Mouse (Mus musculus) embryonic facial prominence, embryonic 14.5 days (tissue): ENCODE results near the gene Bak1. TPM values are rescaled to one million over a fixed set of nuclear protein-coding genes. Genes with fewer than 3 reads are reported as not detected.
"Not testable (repeated sequence)": the region's sequence is repeated elsewhere in the genome, so short reads cannot be mapped to it uniquely, and the experiment has no call there.

Experiments used
- ATAC-seq: fragments of 200-750 bp; cut with Nextera tagmentation; 2 replicates; pipeline ENCODE4 v1.8.0; 2017; ENCODE audit warnings: low read depth, moderate number of reproducible peaks, moderate TSS enrichment
- DNase-seq: peaks from one replicate; pipeline ENCODE4 v3.0.0-alpha.2; 2015; ENCODE audit warnings: low spot score
- H3K27ac ChIP-seq: fragments of 300-500 bp; sonication (generic); replicated peaks from 2 replicates; pipeline ENCODE4 v1.5.1; 2014; ENCODE audit warnings: low read depth, mild to moderate bottlenecking, low read length, moderate library complexity
- H3K27me3 ChIP-seq: fragments of 300-500 bp; sonication (generic); replicated peaks from 2 replicates; pipeline ENCODE4 v1.6.1; 2014; ENCODE audit warnings: low read length; ENCODE audit not compliant: control insufficient read depth, insufficient read depth
- H3K36me3 ChIP-seq: fragments of 300-500 bp; sonication (generic); 2 replicates; pipeline ENCODE4 v1.6.1; 2014; ENCODE audit warnings: low read length, mixed read lengths; ENCODE audit not compliant: control insufficient read depth, insufficient read depth
- H3K4me1 ChIP-seq: fragments of 300-500 bp; sonication (generic); 2 replicates; pipeline ENCODE4 v1.6.1; 2014; ENCODE audit warnings: antibody characterized with exemption, low read length; ENCODE audit not compliant: control insufficient read depth, insufficient read depth
- H3K4me2 ChIP-seq: fragments of 300-500 bp; sonication (generic); 2 replicates; pipeline ENCODE4 v1.6.1; 2014; ENCODE audit warnings: low read depth, mild to moderate bottlenecking, low read length, moderate library complexity, mixed read lengths
- H3K4me3 ChIP-seq: fragments of 300-500 bp; sonication (generic); 2 replicates; pipeline ENCODE4 v1.5.1; 2014; ENCODE audit warnings: low read depth, mild to moderate bottlenecking, low read length
- H3K9ac ChIP-seq: fragments of 300-500 bp; sonication (generic); 2 replicates; pipeline ENCODE4 v1.6.1; 2014; ENCODE audit warnings: low read depth, mild to moderate bottlenecking, low read length, moderate library complexity, mixed read lengths
- H3K9me3 ChIP-seq: fragments of 300-500 bp; sonication (generic); 2 replicates; pipeline ENCODE4 v1.6.1; 2016; ENCODE audit warnings: low read length; ENCODE audit not compliant: control insufficient read depth
- WGBS: fragments of 180-500 bp; shearing (Covaris S2); extraction: QIAGEN DNeasy Blood & Tissue Kit; methylation state at CpG from one replicate; pipeline ENCODE4 v1.1.7; 2014; 5-methylcytosine and 5-hydroxymethylcytosine counted together
- polyA plus RNA-seq: library from polyadenylated mRNA; unstranded; fragments of >200 nt; fragmentation: Nextera tagmentation; extraction: Ambion mirVana; gene quantifications from 2 replicates; pipeline ENCODE4 v1.2.1, GENCODE M21; 2014

The Bak1 gene
- polyA plus RNA-seq, 1 experiment from 2014 or later = 9.8 TPM

GRCm38 (mm10) chr17:26995562-26995961 lies 33.2 kb downstream of the Bak1 start:
- H3K4me3 ChIP-seq = no peak overlapping the region
- DNase-seq = peak; percentile 33
- 0 out of 2 replicates have a peak, but pooled peaks have one; percentile 12 for ATAC-seq
- no peak overlapping the region for H3K27ac ChIP-seq
- no peak overlapping the region for H3K4me2 ChIP-seq
- H3K27me3 ChIP-seq = no peaks in the 10 kb centered on the region
- H3K4me1 ChIP-seq = no peaks in the 10 kb centered on the region
- no peaks in the 10 kb centered on the region for H3K36me3 ChIP-seq
- 58% methylated on average over 8 of the region's 8 CpGs for WGBS
- no peak overlapping the region for H3K9ac ChIP-seq
- H3K9me3 ChIP-seq = no peaks in the 10 kb centered on the region

GRCm38 (mm10) chr17:26995006-26995405 lies 33.8 kb downstream of the Bak1 start:
- no peaks in the 10 kb centered on the region for H3K27me3 ChIP-seq
- WGBS = 73% methylated on average over 6 of the region's 6 CpGs
- H3K4me2 ChIP-seq = no peak overlapping the region
- no peak overlapping the region for H3K4me3 ChIP-seq
- H3K9me3 ChIP-seq = no peaks in the 10 kb centered on the region
- no peaks in the 10 kb centered on the region for H3K4me1 ChIP-seq
- no peaks in the 10 kb centered on the region for H3K36me3 ChIP-seq
- no peak overlapping the region for H3K9ac ChIP-seq
- ATAC-seq (no peak), DNase-seq (no peak)
- H3K27ac ChIP-seq = no peak overlapping the region

- no peaks in the 10 kb centered on the region for H3K4me1 ChIP-seq
- peak; percentile 49 for DNase-seq
- H3K9me3 ChIP-seq = no peaks in the 10 kb centered on the region
- no peaks in the 10 kb centered on the region for H3K36me3 ChIP-seq
- no peaks in the 10 kb centered on the region for H3K27me3 ChIP-seq
- no peak overlapping the region for H3K4me3 ChIP-seq
- H3K9ac ChIP-seq = no peak overlapping the region
- no peak for ATAC-seq
- 72% methylated on average over 14 of the region's 14 CpGs for WGBS
- H3K4me2 ChIP-seq = no peak overlapping the region
- H3K27ac ChIP-seq = no peak overlapping the region
These were observed 34.4 kb downstream of the Bak1 start for GRCm38 (mm10) chr17:26994410-26994809.

GRCm38 (mm10) chr17:26990521-26990920 lies 38.3 kb downstream of the Bak1 start:
- DNase-seq = no peak
- no peak for ATAC-seq

GRCm38 (mm10) chr17:26985503-26986179 lies 43.2 kb downstream of the Bak1 start:
- Histone ChIP-seq H3K27me3 (no peaks in the 10 kb centered on the region), H3K36me3 (no peaks in the 10 kb centered on the region), H3K27ac (no peak overlapping the region), H3K4me1 (no peaks in the 10 kb centered on the region), H3K4me3 (no peak overlapping the region), H3K9me3 (no peaks in the 10 kb centered on the region), H3K4me2 (no peak overlapping the region), H3K9ac (no peak overlapping the region)
- ATAC-seq (no peak), DNase-seq (no peak)
- 76% methylated on average over 10 of the region's 10 CpGs for WGBS

More at GRCm38 (mm10) chr17:26990521-26990920, 38.3 kb downstream of the Bak1 start:
- Histone ChIP-seq H3K9me3 (no peaks in the 10 kb centered on the region), H3K4me2 (no peak overlapping the region), H3K4me3 (no peak overlapping the region), H3K9ac (no peak overlapping the region), H3K27me3 (no peaks in the 10 kb centered on the region), H3K36me3 (no peaks in the 10 kb centered on the region), H3K4me1 (no peaks in the 10 kb centered on the region), H3K27ac (no peak overlapping the region)

GRCm38 (mm10) chr17:26983382-26983781 lies 45.4 kb downstream of the Bak1 start:
- H3K4me2 ChIP-seq = no peak overlapping the region
- H3K27ac ChIP-seq = no peak overlapping the region
- no peak overlapping the region for H3K9ac ChIP-seq
- H3K4me3 ChIP-seq = no peak overlapping the region
- peaks cover 12% of the 10 kb centered on the region for H3K36me3 ChIP-seq
- ATAC-seq (no peak), DNase-seq (no peak)
- no peaks in the 10 kb centered on the region for H3K27me3 ChIP-seq
- H3K9me3 ChIP-seq = no peaks in the 10 kb centered on the region
- no peaks in the 10 kb centered on the region for H3K4me1 ChIP-seq
- 92% methylated on average over 4 of the region's 4 CpGs for WGBS

GRCm38 (mm10) chr17:26981050-26981449 lies 47.8 kb downstream of the Bak1 start:
- no peak overlapping the region for H3K4me2 ChIP-seq

GRCm38 (mm10) chr17:26979426-26979825 lies 49.4 kb downstream of the Bak1 start:
- DNase-seq (no peak), ATAC-seq (no peak)
- Histone ChIP-seq H3K27me3 (no peaks in the 10 kb centered on the region), H3K4me2 (no peak overlapping the region), H3K9me3 (no peaks in the 10 kb centered on the region), H3K27ac (no peak overlapping the region), H3K4me3 (no peak overlapping the region), H3K36me3 (peaks cover 50% of the 10 kb centered on the region), H3K9ac (no peak overlapping the region), H3K4me1 (no peaks in the 10 kb centered on the region)
- WGBS = 79% methylated on average over 2 of the region's 2 CpGs

More at GRCm38 (mm10) chr17:26981050-26981449, 47.8 kb downstream of the Bak1 start:
- H3K4me3 ChIP-seq = no peak overlapping the region
- 70% methylated on average over 2 of the region's 2 CpGs for WGBS
- no peak for DNase-seq
- H3K27me3 ChIP-seq = no peaks in the 10 kb centered on the region
- no peaks in the 10 kb centered on the region for H3K9me3 ChIP-seq
- no peak overlapping the region; the same call in 1 of the 2 replicates for H3K9ac ChIP-seq
- no peaks in the 10 kb centered on the region for H3K4me1 ChIP-seq
- ATAC-seq = no peak
- H3K27ac ChIP-seq = no peak overlapping the region
- peaks cover 35% of the 10 kb centered on the region for H3K36me3 ChIP-seq

- ATAC-seq, H3K4me3 ChIP-seq, H3K4me2 ChIP-seq, H3K9ac ChIP-seq, H3K4me1 ChIP-seq, H3K9me3 ChIP-seq, H3K27me3 ChIP-seq, DNase-seq, H3K27ac ChIP-seq: not testable (repeated sequence)
- H3K36me3 ChIP-seq = peaks cover 52% of the 10 kb centered on the region
- WGBS = 94% methylated on average over 6 of the region's 6 CpGs
These were observed 51.5 kb downstream of the Bak1 start for GRCm38 (mm10) chr17:26977354-26977753.
